Mouse (Mus musculus) olfactory bulb, adult 2 months (tissue): ENCODE results near the gene Ppm1a.

Experiments
- CTCF ChIP-seq: fragments of 200-500 bp; IDR thresholded peaks from 2 replicates; pipeline ENCODE4 v1.5.1; 2012; ENCODE audit warnings: low read depth, mild to moderate bottlenecking, low read length, moderate library complexity; ENCODE audit not compliant: insufficient read depth
- POLR2A ChIP-seq: fragments of 200-500 bp; IDR thresholded peaks from 2 replicates; pipeline ENCODE4 v1.6.1; 2012; ENCODE audit warnings: mild to moderate bottlenecking, low read depth, low read length, moderate library complexity; ENCODE audit not compliant: insufficient read depth

DNA sequence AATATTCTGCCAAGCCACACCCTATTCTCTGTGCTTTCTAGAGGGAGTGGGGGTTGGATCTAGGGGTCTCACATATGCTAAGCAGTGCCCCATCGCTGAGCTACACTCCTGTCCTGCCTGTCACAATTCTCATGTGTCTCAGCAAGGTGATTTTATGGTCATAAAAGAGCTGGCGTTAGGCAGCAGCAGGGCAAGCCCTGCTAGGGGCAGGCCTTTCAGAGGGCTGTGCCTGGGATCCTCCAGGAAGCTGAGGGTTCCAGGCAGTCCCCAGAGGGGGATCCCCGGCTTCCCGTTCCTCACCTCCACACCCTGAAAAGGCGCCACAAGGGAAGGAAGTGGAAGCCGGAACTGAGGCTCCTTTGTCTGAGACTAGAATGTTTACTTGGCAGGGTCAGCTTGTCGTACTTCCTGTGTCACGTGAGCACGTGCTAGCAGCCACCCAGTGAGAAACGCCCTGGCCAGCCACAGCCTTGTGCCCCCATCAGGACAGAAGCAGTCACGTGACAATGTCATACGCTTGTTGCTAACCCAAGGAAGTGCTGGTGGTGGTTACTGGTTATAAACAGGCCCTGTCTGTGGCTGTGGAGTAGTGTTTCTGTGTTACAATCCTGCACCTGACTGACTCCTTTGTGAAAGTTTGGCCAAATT is 86.8 kb downstream of the Ppm1a start:
- TF ChIP-seq POLR2A = no peak
- no peak for TF ChIP-seq CTCF
